Mouse (Mus musculus): ENCODE measurements around the gene B3galt6. TPM values are rescaled to one million over a fixed set of nuclear protein-coding genes. Genes with fewer than 3 reads are reported as not detected.

The B3galt6 gene
- total RNA-seq, 2 experiments from 2014 or later: 9.6 to 10.6 TPM

- intact Hi-C loops (cut with DNase I): no loop called here
- DNase-seq (ENCODE audit: low spot score in 2 of 2): no peak
These were observed 1.2 kb upstream of the B3galt6 start for GRCm38 (mm10) chr4:155993606-155994005.

DNA sequence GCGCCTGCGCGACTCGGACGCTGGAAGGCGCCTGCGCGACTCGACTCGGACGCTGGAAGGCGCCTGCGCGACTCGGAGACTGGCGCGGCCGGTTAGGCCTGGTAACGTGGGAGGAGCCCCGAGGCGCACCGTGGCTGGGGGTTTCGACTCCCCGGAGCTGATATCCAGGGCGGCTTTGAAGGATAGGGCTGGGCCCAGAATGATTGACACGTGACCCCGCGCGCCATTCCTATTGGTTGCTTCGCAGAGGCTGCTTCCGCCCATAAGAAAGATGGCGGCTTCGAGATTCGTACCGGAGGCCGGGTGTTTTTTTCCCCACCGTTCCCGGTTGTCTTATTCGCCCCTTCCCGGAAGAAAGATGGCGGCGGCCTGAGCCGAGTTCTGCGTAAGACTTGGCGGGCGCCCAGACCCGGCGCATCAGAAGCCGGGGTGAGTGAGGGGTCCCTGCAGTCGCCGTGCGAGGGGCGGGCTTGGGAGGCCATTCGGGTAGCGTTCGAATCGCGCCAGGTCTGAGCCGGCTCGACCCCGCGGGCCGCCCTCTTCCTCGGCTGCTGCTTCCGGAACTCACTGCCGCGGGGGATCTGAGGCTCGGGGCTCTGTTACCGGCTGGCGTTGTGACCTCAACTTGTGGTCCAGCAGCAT is 578 bp upstream of the B3galt6 start:
- peak in 1 of 2 experiments; percentile 96 for DNase-seq (ENCODE audit: low spot score in 2 of 2)
- intact Hi-C loops (cut with DNase I): no loop called here

DNA sequence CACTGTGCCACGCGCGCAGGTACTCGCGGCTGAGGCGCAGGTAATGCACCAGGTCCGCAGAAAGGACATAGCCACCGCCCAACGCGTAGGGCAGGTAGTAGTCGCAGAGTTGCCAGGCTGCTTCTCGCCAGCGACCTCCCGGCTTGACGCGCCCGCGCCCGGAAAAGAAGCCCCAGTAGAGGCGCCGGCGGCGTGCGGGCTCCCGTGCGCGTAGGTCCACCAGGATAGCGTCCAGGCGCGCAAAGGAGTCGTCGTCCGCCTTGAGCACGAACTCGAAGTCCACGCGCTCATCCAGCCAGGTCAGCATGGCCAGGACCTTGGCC is 580 bp downstream of the B3galt6 start:
- no peak for DNase-seq (ENCODE audit: low spot score in 2 of 2)
- intact Hi-C loops (cut with DNase I): no loop called here

- no peak for DNase-seq (ENCODE audit: low spot score in 2 of 2)
- intact Hi-C loops (cut with DNase I): no loop called here
These were observed 1.1 kb downstream of the B3galt6 start for GRCm38 (mm10) chr4:155991211-155991907.

GRCm38 (mm10) chr4:155983788-155984187 is 8.7 kb downstream of the B3galt6 start:
- intact Hi-C loops (cut with DNase I): no loop called here
- DNase-seq (ENCODE audit: low spot score in 2 of 2): no peak

GRCm38 (mm10) chr4:155981436-155982082 is 10.9 kb downstream of the B3galt6 start:
- intact Hi-C loops (cut with DNase I): no loop called here
- DNase-seq (ENCODE audit: low spot score in 2 of 2): no peak

DNA sequence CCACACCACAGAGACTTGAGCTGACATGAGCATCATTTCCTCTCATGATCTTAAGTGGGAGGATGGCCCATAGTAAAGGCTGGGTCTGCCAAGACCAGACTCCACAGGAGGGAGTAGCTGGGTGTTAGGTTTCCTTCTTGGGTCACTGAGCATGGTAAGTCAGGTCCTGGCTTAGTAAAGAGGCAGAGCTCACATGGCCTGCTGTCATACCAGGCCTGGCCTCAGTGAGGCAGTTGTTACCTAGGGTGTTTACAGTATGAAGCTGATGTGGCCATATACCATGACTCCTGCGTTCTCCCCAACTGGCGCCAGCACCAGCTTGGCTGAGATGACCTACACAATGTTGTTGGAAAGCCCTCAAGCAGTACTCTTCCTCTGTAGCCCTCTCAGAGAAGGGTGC is 19.2 kb downstream of the B3galt6 start:
- intact Hi-C loops (cut with DNase I): no loop called here
- DNase-seq (ENCODE audit: low spot score in 2 of 2): no peak

DNA sequence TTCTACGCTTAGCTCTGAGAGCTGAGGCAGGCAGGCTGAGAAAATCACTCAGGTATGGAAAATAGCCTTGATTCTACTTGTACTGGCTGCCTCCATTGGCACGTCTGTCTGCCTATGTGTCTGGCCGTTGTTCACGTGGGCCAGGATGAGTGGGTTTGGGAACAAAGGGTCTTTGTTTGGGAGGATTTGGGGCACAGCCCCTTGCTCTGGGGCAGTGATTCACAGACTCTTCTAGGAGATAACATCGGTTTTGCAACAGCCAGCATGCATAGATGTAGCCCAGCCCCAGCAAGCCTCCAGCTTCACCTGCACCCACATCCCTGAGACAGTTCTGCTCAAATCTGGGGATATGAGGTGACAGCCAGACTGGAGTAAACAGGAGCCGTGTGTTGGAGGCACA is 19.8 kb downstream of the B3galt6 start:
- DNase-seq (ENCODE audit: low spot score in 2 of 2): no peak
- intact Hi-C loops (cut with DNase I): no loop called here

DNA sequence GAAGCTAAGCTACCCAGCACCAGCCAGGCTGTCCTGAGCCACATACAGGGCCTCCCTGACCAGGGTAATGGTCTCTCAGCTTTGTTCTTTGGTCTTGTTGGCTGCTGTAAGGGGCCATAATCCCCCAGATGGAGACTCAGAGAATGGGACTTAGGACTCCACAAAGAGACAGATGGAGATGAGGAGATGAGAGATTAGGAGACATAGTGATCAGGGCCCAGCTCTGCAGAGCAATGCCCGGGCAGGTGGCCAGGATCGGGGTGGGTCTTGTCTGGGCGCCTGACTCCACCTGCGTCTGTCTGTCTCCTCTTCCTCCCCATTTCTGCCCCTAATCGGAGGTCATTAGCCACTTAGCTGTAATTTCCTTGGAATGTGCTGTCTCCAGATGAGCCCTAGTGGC is 22.2 kb downstream of the B3galt6 start:
- no peak for DNase-seq (ENCODE audit: low spot score in 2 of 2)
- intact Hi-C loops (cut with DNase I): no loop called here

GRCm38 (mm10) chr4:155969043-155969653 is 23.3 kb downstream of the B3galt6 start:
- no peak for DNase-seq (ENCODE audit: low spot score in 2 of 2)
- intact Hi-C loops (cut with DNase I): no loop called here

GRCm38 (mm10) chr4:155964396-155964795 is 28.1 kb downstream of the B3galt6 start:
- intact Hi-C loops (cut with DNase I): no loop called here
- no peak for DNase-seq (ENCODE audit: low spot score in 2 of 2)

DNA sequence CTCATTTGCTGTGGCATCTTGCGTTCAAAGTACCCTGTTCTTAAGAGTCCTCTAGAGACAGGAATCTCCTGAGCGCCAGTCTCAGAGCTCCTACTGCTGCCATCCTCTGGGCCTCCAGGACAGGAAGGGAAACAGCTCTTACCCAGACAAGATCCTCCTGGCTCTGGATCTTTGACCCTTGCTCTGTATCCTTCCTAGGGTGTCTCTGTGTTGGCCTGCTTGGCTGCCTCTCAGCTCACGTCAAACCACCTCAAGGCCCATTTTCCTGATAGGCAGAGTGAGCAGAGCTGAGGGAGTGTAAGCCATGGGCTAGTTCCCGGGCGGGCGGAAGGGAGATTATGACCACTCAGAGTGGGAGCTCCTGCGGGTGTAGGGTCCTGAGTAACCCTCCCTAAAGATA is 29.3 kb downstream of the B3galt6 start:
- intact Hi-C loops (cut with DNase I): no loop called here
- DNase-seq (ENCODE audit: low spot score in 2 of 2): no peak

DNA sequence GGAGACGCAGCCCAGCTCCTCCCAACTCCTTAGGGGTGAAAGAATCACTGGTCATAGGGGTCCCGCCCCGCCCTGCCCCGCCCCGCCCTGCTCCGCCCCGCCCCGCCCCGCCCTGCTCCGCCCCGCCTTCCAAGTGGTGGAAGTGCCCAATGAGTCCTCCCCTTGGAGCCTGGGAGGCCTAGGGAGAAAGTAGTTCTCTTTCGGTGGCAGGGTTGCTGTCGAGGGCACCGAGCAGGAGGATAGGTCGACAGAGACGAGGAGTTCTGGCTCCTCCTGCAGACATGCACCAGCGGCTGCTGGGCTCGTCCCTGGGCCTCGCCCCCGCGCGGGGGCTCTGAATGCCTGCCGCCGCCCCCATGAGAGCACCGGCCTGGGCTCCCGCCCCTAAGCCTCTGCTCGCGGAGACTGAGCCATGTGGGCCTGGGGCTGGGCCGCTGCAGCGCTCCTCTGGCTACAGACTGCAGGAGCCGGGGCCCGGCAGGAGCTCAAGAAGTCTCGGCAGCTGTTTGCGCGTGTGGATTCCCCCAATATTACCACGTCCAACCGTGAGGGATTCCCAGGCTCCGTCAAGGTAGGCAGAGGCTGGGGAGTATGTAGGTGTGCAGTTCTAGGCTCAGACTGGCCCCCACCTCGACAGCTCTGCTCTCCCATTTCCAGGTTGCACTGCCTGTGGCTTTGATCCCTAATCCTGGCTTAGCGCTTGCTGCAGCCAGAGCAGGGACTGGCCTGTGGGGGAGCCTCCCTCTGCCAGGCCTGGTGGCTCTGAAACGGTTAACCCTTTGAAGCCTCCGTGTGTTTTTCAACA is 30.1 kb downstream of the B3galt6 start, which contains the start of gene C1qtnf12:
C1qtnf12 (plus strand) TSS at position 152 of the 805 bp plus-strand sequence.
- intact Hi-C loops (cut with DNase I): no loop called here
- DNase-seq (ENCODE audit: low spot score in 2 of 2): peak in 1 of 2 experiments; percentile 26

- intact Hi-C loops (cut with DNase I): loop anchor here (5.0 kb wide), 1 partner anchor 148 kb away; the partner anchor contains the start of gene 9430015G10Rik
- peak; percentile 80 to 83 for DNase-seq (ENCODE audit: low spot score in 2 of 2)
These were observed 33.2 kb downstream of the B3galt6 start for GRCm38 (mm10) chr4:155959275-155959674.

DNA sequence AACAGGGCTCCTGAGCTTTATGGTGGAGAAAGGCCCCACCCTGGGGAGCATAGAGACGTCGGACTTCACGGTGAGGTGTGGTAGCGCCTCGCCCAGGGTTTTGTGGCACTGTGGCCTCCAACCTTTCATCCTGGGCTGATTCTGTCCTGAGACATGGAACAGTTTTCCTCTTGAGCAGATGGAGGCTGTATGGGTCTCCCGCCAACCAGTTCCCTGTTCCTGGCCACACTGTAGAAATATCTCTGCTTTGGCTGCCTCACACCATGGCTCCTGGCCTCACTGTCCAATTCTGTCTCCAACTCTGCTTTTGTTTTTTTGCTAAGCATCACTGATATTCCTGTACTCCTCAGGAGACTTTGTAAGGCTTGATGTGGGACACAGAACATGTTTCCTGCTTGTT is 37.0 kb downstream of the B3galt6 start:
- no peak for DNase-seq (ENCODE audit: low spot score in 2 of 2)
- intact Hi-C loops (cut with DNase I): loop anchor here (5.0 kb wide), 1 partner anchor 152 kb away; the partner anchor contains the start of gene 9430015G10Rik

DNA sequence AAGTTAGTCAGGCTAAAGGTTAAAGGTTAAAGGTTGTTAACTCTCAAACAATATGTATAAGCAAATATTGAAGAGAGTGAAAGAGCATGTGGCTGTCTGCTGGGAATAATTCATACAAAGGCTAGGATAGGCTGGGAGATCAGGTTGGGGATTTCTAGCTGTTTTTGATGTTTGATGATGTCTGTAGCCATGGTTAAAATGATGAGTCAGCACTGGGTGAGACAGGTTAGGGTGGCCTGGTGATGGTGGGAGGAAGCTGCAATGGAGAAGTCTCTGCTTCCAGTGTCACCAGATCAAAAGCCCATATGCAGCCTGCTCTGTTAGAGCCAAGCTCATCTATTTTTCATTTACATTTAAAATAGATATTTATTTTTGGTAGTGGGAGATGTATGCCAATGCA is 45.4 kb downstream of the B3galt6 start:
- no peak for DNase-seq (ENCODE audit: low spot score in 2 of 2)
- intact Hi-C loops (cut with DNase I): no loop called here

DNA sequence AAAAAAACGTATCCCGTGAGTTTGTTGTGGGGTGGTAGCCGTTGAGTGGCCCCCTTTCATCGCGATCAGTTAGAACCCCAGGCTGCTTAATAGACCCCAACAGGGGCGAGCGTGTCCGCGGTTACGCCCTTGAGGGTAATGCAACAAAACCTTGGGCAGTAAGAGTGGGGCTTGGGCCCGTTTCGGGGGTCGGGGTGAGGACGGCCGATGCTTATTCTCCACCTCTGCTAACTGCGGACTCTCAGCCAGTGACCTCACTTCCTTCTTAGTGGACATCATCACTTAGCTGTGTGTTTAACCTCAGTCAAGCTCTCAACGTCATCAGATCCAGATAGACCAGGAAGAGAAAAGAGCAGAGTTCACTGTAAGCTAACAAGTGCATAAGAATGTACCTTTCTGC is 48.2 kb downstream of the B3galt6 start:
- intact Hi-C loops (cut with DNase I): no loop called here
- no peak for DNase-seq (ENCODE audit: low spot score in 2 of 2)

DNA sequence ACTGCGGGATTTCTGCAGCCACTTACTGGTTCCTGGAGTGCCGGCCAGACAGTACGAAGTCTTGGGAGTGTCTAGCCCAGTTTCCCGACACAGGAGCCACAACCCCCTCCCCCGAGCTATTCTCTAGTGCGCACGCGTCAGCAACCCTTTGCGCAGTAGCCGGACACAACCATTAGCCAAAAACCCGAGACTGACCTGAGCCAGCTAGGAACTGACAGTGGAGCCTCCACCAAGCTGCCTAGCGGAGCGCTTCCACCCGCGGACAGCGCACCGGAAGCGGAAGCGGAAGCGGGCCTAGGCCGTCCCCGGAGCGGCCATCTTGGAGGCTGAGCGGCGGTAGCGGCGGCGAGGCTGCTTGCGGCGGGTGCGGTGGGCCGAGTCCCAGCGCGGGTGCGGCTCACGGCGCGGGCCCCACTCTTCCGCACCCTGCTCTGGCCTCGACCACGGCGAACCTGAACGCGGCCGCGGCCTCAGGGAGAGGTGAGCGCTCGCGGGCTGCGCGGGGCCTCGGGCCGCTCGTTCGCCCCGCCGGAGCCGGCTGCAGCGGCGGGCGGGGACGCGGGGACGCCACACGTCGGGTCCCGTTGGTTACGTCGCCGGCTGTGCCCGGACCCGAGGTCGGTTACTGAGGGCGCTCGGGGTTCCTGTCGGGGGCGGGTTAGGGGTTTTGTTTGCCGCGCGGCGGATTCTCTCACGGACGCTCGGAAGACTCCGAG is 48.8 kb downstream of the B3galt6 start, which contains the start of gene Ube2j2:
Ube2j2 (plus strand) TSS at position 298 of the 716 bp plus-strand sequence.
- DNase-seq (ENCODE audit: low spot score in 2 of 2): peak; percentile 95 to 97
- intact Hi-C loops (cut with DNase I): loop anchor here (2.0 kb wide), 2 partner anchors 43 to 51 kb away; no protein-coding TSS in a partner anchor

DNA sequence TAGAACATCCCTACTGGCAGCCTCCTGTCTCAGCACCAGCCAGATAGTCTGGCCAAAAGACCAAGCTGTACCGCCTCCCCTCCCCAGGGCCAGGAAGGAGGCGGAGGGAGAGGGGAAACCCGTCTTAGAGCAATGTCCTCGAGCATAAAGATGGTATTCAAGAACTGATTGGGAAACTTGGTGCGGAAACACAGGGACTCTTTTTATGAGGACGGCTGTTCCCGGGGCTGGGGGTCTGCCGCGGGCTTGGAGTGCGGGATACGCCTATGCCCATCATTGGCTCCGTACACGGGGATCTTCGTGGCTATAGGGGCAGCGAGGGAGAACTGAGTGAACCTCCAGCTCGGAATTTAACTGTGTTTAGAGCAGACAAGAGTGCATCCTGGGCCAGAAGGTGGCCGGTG is 49.4 kb downstream of the B3galt6 start:
- DNase-seq (ENCODE audit: low spot score in 2 of 2): peak; percentile 47 to 70
- intact Hi-C loops (cut with DNase I): loop anchor here (2.0 kb wide), 2 partner anchors 42 to 50 kb away; no protein-coding TSS in a partner anchor

Measured in left cerebral cortex, postnatal 14 days (tissue).